Mouse (Mus musculus) adrenal gland, adult (tissue): ENCODE measurements at regions not wholly inside any gene's neighbourhood (a gene's known extent, or its start where the extent isn't known, plus 50 kb on each side); places are given as distances from the start of the nearest gene placed in this dataset.

ENCODE experiments used
- DNase-seq, 2 experiments: peaks; one replicate each; pipeline ENCODE4 v3.0.0; 2022 to 2023; ENCODE audit warnings: low spot score in 1 of 2; ENCODE audit not compliant: inconsistent age in 2 of 2

DNA sequence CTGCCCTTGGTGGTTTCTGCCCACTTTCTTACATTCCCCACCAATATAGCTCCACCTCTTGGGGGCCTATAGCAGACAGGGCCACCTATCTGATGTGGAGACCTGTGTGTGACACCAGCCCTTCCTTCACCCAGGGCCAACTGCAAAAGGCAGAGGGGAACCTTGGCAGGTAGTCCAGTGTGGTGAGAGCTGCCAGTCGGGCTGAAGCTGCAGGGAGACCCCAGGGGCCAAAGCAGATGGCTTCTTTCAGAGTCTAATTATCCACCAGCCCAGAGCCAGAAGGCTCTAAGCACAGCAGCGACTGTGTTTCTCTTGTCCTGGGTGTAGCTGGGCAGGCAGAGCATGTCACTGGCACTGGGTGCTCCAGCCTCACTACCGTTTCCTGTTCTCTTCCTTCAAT, 104.5 kb downstream of the Chst1 start:
- DNase-seq: no peak

DNA sequence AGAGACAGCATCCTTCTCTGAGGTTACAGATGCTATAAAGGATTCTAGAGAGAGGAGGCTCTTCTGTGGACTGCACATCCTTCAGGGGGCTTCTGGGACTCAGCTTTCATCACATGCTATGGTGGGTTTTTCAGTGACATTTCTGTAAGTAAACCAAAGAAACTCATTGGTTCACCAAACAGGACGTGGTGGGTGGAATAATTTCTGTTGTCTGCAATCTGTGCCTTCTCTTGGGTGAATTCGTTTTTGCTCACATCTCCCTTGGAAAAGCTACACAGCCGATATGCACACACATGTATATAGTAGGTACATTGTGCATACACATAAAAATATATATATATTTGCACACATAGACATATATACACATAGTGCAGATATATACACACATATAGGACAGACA, 110.2 kb downstream of the Chst1 start:
- DNase-seq: no peak

DNA sequence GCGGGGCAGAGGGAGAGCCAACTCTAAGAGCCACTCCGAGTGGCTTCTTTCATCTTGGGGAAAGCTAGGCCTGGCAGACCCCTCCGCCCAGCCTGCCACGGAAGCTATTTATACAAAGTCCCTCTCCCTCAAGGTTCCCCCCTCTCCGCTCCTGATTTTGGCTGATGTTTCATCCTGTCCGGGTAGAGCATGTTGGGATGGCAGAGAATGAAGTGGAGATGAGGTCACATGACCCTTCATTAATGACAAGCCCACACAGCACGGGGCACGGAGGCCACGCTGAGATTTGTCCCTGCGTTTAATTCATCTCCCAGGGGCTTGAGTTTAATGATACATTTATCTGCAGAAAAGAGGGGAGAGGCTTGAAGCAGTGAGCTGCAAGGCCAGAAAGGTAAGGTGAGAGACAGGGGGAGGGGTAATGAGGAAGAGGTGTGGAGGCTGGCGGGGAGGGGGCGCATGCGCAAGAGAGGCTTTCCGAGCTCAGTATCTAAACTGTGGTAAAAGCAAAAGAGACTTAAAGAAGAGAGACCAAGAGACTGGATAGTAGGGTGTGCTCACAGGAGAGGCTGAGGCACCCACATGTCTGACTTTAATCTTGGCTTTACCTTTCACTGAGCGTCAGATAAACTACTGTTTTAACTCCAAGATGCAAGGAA, 111.7 kb downstream of the Chst1 start:
- DNase-seq: no peak

DNA sequence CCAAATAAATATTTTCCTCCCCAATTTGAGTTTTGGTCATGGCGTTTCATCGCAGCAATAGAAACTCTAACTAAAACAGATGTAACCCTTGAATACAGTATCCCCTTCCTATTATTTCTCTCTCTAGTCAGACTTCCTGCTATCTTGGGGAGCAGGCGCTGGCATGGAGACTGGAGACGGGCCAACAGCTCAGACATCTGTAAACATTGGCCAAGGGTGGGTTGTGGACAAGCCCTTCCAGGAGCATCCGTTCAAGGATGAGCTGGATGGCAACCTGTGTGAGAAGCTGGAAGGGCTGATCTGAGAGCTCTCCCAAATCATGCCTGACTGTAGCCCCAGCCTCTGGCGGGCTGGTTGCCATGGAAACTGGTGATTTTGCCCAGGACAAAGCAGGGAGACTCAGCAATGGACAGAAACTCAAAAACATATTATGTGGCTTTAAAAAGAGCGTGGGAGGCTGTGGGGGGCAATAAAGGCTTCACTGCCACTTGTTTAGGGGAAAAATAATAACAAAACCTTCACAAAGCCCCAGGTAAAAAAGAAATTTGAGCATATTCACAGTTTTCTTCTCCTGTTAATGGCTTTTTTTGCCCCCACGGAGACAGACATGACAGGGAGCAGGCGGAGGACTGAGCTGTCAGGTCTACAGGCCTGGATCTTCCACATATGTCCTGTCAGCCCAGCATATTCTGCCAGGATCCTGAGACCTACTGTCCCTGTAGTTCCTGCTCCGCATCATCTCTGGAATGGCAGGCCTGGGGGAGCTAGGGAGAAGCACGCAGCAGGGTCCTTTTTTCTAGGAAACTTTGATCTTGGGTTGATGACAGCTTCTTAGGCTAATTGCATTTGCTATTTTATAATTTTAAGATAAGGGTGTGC, 113.0 kb downstream of the Chst1 start:
- no peak for DNase-seq

DNA sequence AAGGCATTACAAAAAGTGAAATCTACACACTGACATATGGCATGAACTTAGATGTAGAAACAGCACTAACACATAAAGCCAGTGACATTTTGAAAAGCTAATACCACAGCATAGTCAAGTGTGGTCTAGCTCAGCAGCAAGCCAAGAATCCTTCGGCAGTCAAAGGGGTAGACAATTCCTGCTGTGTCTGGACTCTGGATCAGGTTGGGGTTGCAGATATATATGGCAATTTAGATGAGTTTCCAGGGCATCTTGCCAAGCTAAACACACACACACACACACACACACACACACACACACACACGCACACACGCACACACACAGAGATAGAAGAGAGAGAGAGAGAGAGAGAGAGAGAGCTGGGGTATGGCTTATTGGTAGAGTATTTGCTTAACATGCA, 118.2 kb downstream of the Chst1 start:
- DNase-seq: no peak

DNA sequence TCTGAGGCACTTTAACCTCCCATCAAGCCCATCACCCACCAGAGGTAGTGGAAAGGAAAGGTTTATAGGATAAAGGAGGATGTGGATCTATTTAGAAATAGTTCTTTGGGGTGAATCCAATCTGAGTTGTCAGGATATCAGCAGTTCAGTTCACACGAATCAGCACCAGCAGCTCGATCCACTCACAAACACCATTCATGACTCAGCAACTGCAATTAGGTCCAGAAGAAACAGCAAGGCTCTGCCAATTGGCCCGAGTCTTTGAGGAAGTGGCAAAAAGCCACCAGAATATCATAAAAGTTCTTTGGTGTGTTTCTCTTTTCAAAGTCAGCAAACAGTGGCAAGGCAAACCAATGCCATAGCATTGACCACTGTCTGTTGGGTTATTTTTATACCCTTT, 122.4 kb downstream of the Chst1 start:
- DNase-seq: no peak

DNA sequence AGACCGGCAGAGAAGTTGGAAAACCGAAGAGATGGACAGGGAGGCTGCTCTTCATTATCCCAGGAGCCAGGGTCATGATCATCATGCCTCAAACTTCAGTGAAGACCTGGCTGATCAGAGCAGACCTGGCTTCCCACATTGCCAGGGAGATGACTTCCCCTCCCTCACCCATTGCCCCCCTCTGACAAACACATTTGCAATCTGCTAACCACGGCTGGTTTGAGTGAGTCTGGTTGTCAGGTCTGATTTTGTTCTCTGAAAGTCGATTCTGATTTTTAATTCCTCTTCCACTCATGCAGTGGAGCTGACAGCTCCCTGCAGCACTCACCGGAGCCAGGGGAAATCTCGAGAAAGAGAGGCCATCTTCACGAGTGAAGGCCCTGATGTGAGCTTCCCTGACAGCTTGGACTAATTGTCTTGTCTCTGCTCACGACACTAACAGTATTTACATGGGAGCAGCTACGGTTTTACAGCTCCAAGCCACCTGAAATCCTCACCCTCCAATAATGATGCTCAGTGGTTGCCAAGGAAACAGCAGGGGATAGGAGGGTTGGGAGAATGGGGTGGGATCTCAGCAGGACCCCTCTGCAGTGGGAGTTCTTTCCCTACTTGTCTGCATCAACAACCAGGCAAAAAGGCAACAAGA, 124.2 kb downstream of the Chst1 start:
- DNase-seq: no peak

DNA sequence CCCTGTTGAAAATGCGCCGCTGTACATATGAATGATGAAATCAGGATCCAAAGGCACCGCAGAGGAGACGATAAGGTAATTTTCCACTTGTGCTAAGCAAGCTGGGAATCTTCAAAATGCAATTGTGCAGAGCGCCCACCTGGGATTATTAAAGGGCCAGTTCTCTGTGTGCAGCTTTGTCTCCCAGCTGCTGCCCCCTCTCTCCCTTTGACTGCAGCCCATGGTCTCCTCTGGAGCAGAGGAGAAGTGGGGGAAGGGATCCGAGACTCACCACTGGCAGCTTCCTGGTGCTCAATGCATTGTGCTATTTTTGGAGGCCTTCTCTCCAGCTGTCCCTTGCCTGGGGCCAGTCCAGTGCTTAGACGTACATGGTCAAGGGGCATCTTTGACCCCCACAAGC, 127.1 kb downstream of the Chst1 start:
- DNase-seq: no peak

DNA sequence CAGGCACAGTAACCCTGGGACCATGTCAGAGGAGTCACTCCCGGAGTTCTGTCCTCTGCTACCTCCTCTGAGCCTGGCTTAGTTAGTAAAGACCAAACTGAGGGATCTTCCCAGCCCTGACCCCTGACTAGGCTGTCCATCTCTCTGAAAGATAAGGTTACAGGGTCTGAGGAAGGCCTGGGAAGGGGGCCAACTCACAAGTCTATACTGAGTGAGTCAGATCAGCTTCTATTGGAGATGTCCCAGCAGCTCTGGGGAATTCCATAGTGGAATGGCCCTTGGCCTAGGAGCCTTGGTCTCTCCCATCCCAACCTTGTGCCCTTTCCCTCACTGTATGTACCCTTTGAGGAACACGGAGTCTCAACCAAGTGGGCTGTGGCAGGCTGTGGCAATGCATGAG, 127.7 kb downstream of the Chst1 start:
- DNase-seq: peak; percentile 85 to 91

DNA sequence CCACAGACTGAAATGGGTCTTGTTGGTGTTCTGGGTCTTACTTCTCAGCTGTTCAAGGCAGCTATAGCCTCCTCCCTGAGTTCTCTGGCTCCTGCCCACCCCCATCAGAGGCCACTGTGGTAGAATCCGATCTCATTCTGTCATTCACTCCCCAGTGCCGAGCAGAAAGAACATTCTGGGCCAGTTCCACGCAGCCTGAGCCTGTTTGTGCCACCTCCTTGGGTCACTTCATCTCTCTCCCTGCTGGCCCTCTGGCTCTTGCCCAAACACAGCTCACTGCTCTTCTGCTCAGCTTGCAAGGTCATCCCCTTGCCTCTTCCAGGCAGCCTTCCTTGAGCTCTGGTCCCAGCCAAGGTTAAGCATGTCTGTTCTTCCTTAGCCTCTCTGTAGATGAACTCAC, 128.9 kb downstream of the Chst1 start:
- DNase-seq: peak; percentile 66 to 75

DNA sequence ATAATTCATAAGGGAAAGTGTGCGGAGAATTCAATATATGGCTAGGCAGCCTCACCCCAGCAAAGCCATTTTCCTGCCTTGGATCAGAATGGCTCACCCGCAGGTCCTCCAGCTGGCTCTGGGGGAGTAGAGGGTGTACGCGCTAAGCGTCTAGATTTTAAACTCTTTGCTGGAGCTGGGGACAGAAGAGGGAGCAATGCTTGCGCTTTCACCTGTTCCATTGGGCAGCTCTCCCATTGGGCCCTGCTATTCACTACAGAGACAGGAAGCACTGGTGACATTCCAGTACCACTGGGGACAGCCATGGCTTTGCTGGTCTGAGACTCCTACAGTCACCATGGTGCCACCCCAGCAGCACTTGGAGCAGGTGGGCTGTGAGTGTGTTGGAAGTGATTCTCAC, 130.9 kb downstream of the Chst1 start:
- no peak for DNase-seq

DNA sequence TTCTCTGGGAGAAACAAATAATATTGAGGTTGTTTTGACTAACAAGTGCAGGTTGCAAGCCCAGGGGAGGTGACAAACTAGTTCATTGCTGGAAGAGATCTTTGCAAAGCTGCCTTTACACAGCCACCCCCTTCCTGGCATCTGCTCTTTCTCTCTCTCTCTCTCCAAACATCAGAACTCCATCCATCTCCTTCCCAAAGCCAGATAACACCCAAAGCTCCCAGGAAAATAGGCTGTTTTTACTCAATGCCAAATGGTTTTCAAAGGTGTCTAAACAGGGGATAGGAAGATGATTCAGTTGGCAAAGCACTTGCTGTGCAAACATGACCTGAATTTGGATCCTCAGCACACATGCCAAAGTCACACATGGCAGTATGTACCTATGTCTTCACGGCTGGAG, 133.9 kb downstream of the Chst1 start:
- DNase-seq: no peak

DNA sequence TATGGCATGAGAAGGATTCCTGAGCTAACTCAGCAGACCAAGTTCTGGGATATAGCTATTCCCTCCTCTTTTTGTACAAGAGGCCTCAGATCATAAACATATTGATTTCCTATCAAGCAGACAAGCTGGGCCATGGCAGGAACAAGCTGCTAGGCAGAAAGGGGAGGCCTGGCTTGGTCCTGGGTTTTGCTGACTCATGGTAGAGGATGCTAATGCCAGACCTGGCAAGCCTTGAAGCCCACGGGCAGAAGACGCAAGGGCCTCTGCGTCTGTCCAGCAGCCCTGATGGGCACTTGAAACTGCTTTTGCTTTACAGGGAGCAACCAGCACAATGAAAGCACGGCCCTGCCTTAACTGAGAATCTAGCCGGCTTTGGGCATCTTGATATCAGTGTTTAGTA, 136.3 kb downstream of the Chst1 start:
- DNase-seq: peak in 1 of 2 experiments; percentile 44

DNA sequence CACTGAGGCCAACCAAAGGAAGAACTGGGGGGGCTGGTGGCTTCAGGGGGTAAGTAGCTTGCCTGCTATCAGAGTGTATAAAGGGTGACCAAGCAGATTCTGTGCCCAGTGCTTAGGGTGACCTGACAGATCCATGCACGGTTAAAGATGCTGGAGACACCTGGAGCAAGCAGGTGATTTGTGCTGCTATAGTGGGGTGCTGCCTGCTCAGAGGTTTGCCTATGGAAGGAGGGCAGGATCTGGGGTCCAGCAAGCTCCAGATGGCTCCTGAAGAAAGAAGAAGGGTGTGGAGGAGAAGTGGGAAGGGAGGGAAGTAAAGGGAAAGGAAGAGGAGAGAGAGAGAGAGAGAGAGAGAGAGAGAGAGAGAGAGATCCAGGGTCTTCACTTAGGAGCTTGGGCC, 137.8 kb downstream of the Chst1 start:
- no peak for DNase-seq

DNA sequence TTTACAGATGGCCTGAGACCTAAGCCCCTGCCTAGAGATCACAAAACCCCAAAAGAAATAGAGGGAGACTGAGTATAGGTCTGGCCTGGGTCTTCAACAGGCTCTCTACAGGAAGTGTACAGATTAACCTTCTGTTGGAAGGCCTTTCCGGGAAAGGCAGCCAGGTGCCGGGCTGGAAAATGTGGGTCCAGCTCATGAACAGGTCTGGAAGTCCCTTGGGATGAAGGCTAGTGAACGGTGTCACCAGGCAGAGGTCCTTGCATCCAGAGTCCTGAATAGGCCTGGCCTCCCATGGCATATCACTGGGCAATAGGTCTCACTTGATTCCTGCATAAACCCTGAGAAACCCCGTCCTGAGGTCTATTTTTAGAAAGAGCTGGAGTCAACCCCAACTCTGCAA, 140.1 kb downstream of the Chst1 start:
- peak in 1 of 2 experiments; percentile 17 for DNase-seq

DNA sequence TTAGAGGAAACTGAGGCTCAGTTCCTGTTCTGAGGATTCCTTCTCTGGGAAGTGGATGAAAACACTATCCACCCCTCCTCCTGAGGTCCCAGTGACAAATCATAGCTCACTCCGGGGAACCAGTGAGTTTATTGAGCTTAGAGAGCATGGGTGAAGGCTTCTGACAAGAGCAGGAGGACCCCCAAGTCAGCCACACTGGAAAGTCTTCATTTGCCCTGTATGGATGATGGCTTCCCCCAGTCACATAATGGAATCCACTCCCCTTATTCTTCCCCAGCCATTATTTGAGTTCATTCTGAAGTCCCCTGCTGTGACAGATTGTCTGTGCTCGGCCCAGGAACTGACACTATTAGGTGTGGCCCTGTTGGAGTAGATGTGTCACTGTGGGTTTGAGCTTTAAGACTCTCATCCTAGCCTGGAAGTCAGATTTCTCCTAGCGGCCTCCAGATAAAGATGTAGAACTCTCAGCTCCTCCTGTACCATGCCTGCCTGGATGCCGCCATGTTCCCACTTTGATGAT, 141.3 kb downstream of the Chst1 start:
- DNase-seq: no peak

DNA sequence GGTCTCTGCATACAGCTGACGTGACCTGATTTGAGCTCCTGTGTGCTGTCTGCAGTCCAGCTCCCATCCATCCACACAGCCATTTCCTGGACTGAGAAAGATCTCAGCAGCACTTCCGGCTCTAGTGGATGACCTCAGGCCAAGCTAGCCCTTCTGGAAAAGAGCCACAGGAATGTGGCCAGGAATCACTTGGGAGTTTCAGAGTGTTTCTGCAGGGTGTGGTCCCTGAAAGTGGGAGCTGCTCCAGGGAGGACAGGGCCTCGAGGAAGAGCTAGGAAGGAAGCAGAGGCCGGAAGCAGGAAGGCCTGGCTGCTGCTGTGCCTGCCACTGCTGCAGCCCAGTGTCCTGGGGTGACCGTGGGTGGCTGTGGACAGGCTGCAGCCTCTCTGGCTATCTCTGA, 142.5 kb downstream of the Chst1 start:
- DNase-seq: peak; percentile 78 to 87

DNA sequence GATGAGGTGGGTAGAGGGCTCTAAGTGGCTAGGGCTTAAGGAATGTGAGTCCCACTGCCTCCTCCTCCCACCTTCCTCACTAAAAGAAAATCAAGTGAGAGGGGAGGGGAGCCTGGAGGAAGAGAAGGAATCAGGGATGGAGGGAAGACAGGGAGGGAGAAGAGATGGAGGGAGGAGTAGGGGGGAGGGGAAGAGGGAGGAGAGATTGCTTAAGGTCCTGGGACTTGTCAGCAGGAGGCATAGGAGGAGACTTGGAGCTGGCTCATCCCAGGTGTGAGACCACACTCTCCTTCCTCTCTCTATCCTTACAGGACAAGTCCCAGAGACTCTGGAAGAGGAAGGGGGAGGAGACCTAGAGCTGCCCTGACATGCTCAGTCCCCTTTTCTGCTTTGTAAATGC, 143.2 kb downstream of the Chst1 start:
- peak in 1 of 2 experiments; percentile 32 for DNase-seq

DNA sequence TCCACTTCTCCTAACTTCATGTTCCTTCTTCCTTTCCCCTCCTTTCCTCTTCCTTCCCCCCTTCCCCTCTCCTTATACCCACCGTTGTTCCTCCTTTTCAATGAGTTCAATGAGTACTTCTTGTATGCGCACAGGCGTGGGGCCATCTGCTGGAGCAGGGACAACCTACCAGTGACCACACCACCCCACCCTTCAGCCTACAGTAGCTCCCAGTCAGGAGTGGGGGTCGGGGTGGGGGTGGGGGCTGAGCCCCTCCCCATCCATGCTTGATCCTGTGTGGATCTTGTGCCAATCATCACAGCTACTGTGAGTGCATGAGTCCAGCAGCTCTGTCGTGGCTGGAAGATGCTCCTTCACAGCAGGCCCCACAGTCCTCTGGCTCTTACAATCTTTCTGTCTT, 143.6 kb downstream of the Chst1 start:
- no peak for DNase-seq

DNA sequence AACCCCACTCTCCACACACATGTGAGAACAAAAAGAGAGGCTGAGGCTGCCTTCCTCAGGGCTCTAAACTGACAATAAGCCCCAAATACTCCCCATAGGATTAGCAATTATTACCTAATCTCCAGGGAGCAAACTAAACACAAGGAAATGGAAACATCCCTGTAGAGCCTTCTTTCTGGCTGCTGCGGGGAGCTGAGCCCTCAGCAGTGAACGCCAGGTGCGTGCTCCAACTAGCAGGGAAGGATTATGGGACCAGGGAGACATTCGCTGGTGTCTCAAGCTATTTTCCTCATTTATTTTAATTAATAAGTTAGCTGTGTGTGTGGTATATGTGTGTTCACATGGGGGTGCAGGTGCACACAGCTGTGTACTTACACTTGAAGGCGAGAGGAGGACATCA, 144.4 kb downstream of the Chst1 start:
- no peak for DNase-seq

DNA sequence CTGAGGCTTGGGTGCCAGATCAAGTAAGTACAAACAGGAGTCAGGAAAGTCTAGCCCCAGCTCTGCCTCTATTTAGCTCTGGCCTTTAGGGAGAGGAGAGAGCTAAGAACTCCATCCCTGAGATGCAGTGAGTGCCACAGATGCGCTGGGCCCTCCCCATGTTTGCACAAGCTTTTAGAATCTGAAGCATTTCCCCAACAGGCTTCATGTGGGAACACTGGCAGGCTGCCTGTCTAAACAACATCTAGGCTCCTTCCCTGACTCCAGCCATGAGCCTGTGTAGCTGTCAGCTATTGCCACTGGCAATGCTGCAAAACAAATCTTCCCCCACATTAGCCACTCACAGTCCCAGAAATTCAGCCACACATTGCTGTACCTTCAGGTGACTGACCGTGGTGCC, 147.9 kb downstream of the Chst1 start:
- no peak for DNase-seq

DNA sequence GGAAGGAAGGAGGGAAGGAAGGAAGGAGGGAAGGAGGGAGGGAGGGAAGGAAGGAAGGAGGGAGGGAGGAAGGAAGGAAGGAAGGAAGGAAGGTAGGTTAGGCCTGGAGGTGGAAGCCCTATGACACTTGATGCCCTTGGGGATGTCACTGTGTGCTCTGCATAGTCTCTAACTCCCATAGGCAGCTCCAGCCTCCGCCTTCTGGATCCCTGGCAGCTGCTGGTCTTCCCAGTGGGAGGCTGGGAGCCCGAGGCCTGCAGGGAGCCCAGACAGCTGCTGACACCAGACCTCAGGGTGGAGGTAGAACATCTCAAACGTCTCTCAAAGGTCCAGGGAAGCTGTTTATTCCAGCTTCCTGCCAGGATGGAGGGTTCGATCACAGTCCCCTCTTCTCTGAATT, 150.6 kb downstream of the Chst1 start:
- no peak for DNase-seq
